Mouse (Mus musculus) CH12.LX (cell line): ENCODE data around the gene Plp2. TPM values are rescaled to one million over a fixed set of nuclear protein-coding genes. Genes with fewer than 3 reads are reported as not detected.

Experiments used
- DNase-seq: peaks from one replicate; pipeline ENCODE4 v3.0.0-alpha.2; 2013; ENCODE audit errors: extremely low read depth
- H3K27ac ChIP-seq: 2 replicates; pipeline ENCODE4 v1.5.1; 2012; ENCODE audit warnings: low read depth, mild to moderate bottlenecking, control low read depth, moderate library complexity; ENCODE audit not compliant: insufficient read depth
- H3K27me3 ChIP-seq: replicated peaks from 2 replicates; pipeline ENCODE3; 2012; ENCODE audit warnings: inconsistent platforms
- H3K36me3 ChIP-seq, 2 experiments: replicated peaks in 1 of 2; 2 replicates each; pipeline versions ENCODE3 to v1.6.1; 2012; ENCODE audit warnings: inconsistent platforms in 1 of 2, low read length in 1 of 2, mild to moderate bottlenecking in 1 of 2, mixed read lengths in 1 of 2, moderate library complexity in 1 of 2; ENCODE audit not compliant: control insufficient read depth in 1 of 2, insufficient read depth in 1 of 2
- H3K4me1 ChIP-seq, 2 experiments: 2 replicates each; pipeline ENCODE4 v1.6.1; 2012; ENCODE audit warnings: inconsistent platforms in 1 of 2, moderate library complexity in 1 of 2; ENCODE audit not compliant: insufficient read depth in 2 of 2, control insufficient read depth in 1 of 2
- H3K4me2 ChIP-seq: 2 replicates; pipeline ENCODE4 v1.6.1; 2012; ENCODE audit warnings: low read depth, mild to moderate bottlenecking, control low read depth; ENCODE audit not compliant: poor library complexity, insufficient read depth, severe bottlenecking
- H3K4me3 ChIP-seq, 3 experiments: fragments of 150-350 bp in 1 of 3; sonication (generic) in 1 of 3; replicated peaks in 1 of 3; 2 replicates each; pipeline versions ENCODE3 to v1.5.1; 2011 to 2012; ENCODE audit warnings: low read depth in 2 of 3, low read length in 2 of 3, mild to moderate bottlenecking in 2 of 3, moderate library complexity in 2 of 3, control low read depth in 1 of 3, improper control_type of control experiment in 1 of 3, inconsistent platforms in 1 of 3, mixed read lengths in 1 of 3; ENCODE audit not compliant: poor library complexity in 1 of 3
- H3K79me2 ChIP-seq: replicated peaks from 2 replicates; pipeline ENCODE4 v1.6.1; 2012; ENCODE audit warnings: mild to moderate bottlenecking, moderate library complexity; ENCODE audit not compliant: control insufficient read depth, poor library complexity, insufficient read depth, severe bottlenecking; ENCODE audit errors: extremely low read depth
- H3K9ac ChIP-seq: 2 replicates; pipeline ENCODE4 v1.6.1; 2012; ENCODE audit warnings: low read depth, mild to moderate bottlenecking, control low read depth, moderate library complexity; ENCODE audit not compliant: insufficient read depth
- H3K9me3 ChIP-seq: replicated peaks from 2 replicates; pipeline ENCODE3; 2012; ENCODE audit warnings: low read length, inconsistent platforms, mixed read lengths
- CHD2 ChIP-seq: IDR thresholded peaks from 2 replicates; pipeline ENCODE4 v1.6.1; 2011; ENCODE audit warnings: low read length, improper control_type of control experiment
- ELF1 ChIP-seq: IDR thresholded peaks from 2 replicates; pipeline ENCODE4 v1.6.1; 2014; ENCODE audit warnings: low read depth, mild to moderate bottlenecking, inconsistent platforms, low read length, improper control_type of control experiment
- EP300 ChIP-seq: IDR thresholded peaks from 2 replicates; pipeline ENCODE4 v1.6.1; 2011; ENCODE audit warnings: low read length, improper control_type of control experiment
- ETS1 ChIP-seq: conservative IDR thresholded peaks from 2 replicates; pipeline ENCODE4 v1.6.1; 2012; ENCODE audit warnings: low read depth, mild to moderate bottlenecking, inconsistent platforms, low read length, improper control_type of control experiment, moderate library complexity
- GABPA ChIP-seq: IDR thresholded peaks from 2 replicates; pipeline ENCODE4 v1.6.1; 2012; ENCODE audit warnings: low read depth, low read length, improper control_type of control experiment, inconsistent platforms; ENCODE audit not compliant: insufficient replicate concordance
- IRF4 ChIP-seq: IDR thresholded peaks from 2 replicates; pipeline ENCODE4 v1.6.1; 2014; ENCODE audit warnings: low read depth, mild to moderate bottlenecking, inconsistent platforms, low read length, improper control_type of control experiment
- JUND ChIP-seq: conservative IDR thresholded peaks from 2 replicates; pipeline ENCODE4 v1.6.1; 2011; ENCODE audit warnings: low read depth, low read length, improper control_type of control experiment
- KAT2A ChIP-seq: IDR thresholded peaks from 2 replicates; pipeline ENCODE4 v1.6.1; 2012; ENCODE audit warnings: low read length, improper control_type of control experiment, inconsistent platforms; ENCODE audit not compliant: insufficient replicate concordance
- MAFK ChIP-seq: IDR thresholded peaks from 2 replicates; pipeline ENCODE4 v1.6.1; 2011; ENCODE audit warnings: low read length, improper control_type of control experiment; ENCODE audit not compliant: insufficient replicate concordance
- MAX ChIP-seq: IDR thresholded peaks from 2 replicates; pipeline ENCODE4 v1.6.1; 2011; ENCODE audit warnings: low read length, improper control_type of control experiment
- MAZ ChIP-seq: IDR thresholded peaks from 2 replicates; pipeline ENCODE4 v1.6.1; 2012; ENCODE audit warnings: low read depth, mild to moderate bottlenecking, inconsistent platforms, low read length, improper control_type of control experiment, moderate library complexity
- MYC ChIP-seq: IDR thresholded peaks from 2 replicates; pipeline ENCODE4 v1.6.1; 2011; ENCODE audit warnings: low read depth, mild to moderate bottlenecking, improper control_type of control experiment, low read length
- NELFE ChIP-seq: IDR thresholded peaks from 2 replicates; pipeline ENCODE4 v1.6.1; 2011; ENCODE audit warnings: low read depth, low read length, improper control_type of control experiment
- NRF1 ChIP-seq: IDR thresholded peaks from 2 replicates; pipeline ENCODE4 v1.6.1; 2014; ENCODE audit warnings: low read depth, mild to moderate bottlenecking, inconsistent platforms, low read length, improper control_type of control experiment, moderate library complexity
- POLR2A ChIP-seq: IDR thresholded peaks from 2 replicates; pipeline ENCODE4 v1.6.1; 2011; ENCODE audit warnings: low read depth, mild to moderate bottlenecking, improper control_type of control experiment, low read length
- POLR2AphosphoS2 ChIP-seq: IDR thresholded peaks from 2 replicates; pipeline ENCODE4 v1.6.1; 2011; ENCODE audit warnings: low read depth, low read length, improper control_type of control experiment
- RAD21 ChIP-seq: IDR thresholded peaks from 2 replicates; pipeline ENCODE4 v1.6.1; 2011; ENCODE audit warnings: low read depth, mild to moderate bottlenecking, low read length, improper control_type of control experiment, moderate library complexity
- RCOR1 ChIP-seq: conservative IDR thresholded peaks from 2 replicates; pipeline ENCODE4 v1.6.1; 2012; ENCODE audit warnings: low read depth, mild to moderate bottlenecking, inconsistent platforms, low read length, improper control_type of control experiment
- SIN3A ChIP-seq: IDR thresholded peaks from 2 replicates; pipeline ENCODE4 v1.6.1; 2012; ENCODE audit warnings: low read length, improper control_type of control experiment, inconsistent platforms
- TBP ChIP-seq: conservative IDR thresholded peaks from 2 replicates; pipeline ENCODE4 v1.6.1; 2011; ENCODE audit warnings: low read depth, low read length, improper control_type of control experiment
- UBTF ChIP-seq: IDR thresholded peaks from 2 replicates; pipeline ENCODE4 v1.6.1; 2012; ENCODE audit warnings: low read depth, mild to moderate bottlenecking, inconsistent platforms, low read length, improper control_type of control experiment, moderate library complexity
- USF1 ChIP-seq: IDR thresholded peaks from 2 replicates; pipeline ENCODE4 v1.6.1; 2014; ENCODE audit warnings: low read depth, mild to moderate bottlenecking, inconsistent platforms, low read length, improper control_type of control experiment
- USF2 ChIP-seq: conservative IDR thresholded peaks from 2 replicates; pipeline ENCODE4 v1.6.1; 2011; ENCODE audit warnings: low read depth, low read length, improper control_type of control experiment
- ZC3H11A ChIP-seq: IDR thresholded peaks from 2 replicates; pipeline ENCODE4 v1.6.1; 2012; ENCODE audit warnings: low read depth, mild to moderate bottlenecking, inconsistent platforms, low read length, improper control_type of control experiment
- ZNF384 ChIP-seq: IDR thresholded peaks from 2 replicates; pipeline ENCODE4 v1.6.1; 2012; ENCODE audit warnings: low read depth, low read length, improper control_type of control experiment, inconsistent platforms
- dilution Hi-C: fragments of 300-500 bp; cut with MboI; formaldehyde crosslinking; loops from 2 replicates; pipeline ENCODE4 v1.14.3; 2020; ENCODE audit warnings: low sequenced_read_pairs; ENCODE audit not compliant: extremely low pct_unique_long_range_greater_than_20kb, extremely low pct_ligation_motif_present
- in situ Hi-C: fragments of 300-500 bp; cut with MboI; formaldehyde crosslinking; loops from 3 replicates; pipeline ENCODE4 v1.14.3; 2019; ENCODE audit warnings: low sequenced_read_pairs, low pct_ligation_motif_present, low pct_unique_long_range_greater_than_20kb, mixed read lengths
- polyA plus RNA-seq: library from polyadenylated mRNA; unstranded; fragments of >175 nt; gene quantifications from 2 replicates; pipeline ENCODE4 v1.2.1, GENCODE M21; 2012; ENCODE audit warnings: low read depth; ENCODE audit not compliant: insufficient read length
- total RNA-seq, 2 experiments: library from RNA; depleted of rRNA; stranded (reverse); fragments of 300-350 nt in 1 of 2; fragments of >200 nt in 1 of 2; gene quantifications; 2 replicates each; pipeline ENCODE4 v1.2.3; 2012 to 2014

Gene Plp2
- total and polyA plus RNA-seq, 3 experiments = 163 to 247 (median 173) TPM

GRCm38 (mm10) chrX:7640785-7641184 lies 30.4 kb downstream of the Plp2 start:
- no peak overlapping the region for H3K27ac ChIP-seq
- no peaks in the 10 kb centered on the region for H3K79me2 ChIP-seq
- H3K36me3 ChIP-seq = no peaks in the 10 kb centered on the region
- in situ Hi-C loops (no loop called here), dilution Hi-C loops (no loop called here)
- no peaks in the 10 kb centered on the region for H3K9me3 ChIP-seq
- no peak overlapping the region for H3K4me2 ChIP-seq
- no peak overlapping the region for H3K9ac ChIP-seq
- no peak overlapping the region for H3K4me3 ChIP-seq
- no peak for DNase-seq
- TF ChIP-seq USF1 (no peak), ZNF384 (no peak), TBP (no peak), ZC3H11A (no peak), GABPA (no peak), MAZ (no peak), RAD21 (no peak), POLR2A (no peak), CHD2 (no peak), USF2 (no peak), ETS1 (no peak), UBTF (no peak), ELF1 (no peak), KAT2A (no peak), MAX (no peak)
- TF ChIP-seq, all 38 proteins: peak for 0
- peaks cover 3 to 4% of the 10 kb centered on the region in 2 experiments; a peak in 2 of 4 replicates for H3K4me1 ChIP-seq
- peaks cover 13% of the 10 kb centered on the region for H3K27me3 ChIP-seq

GRCm38 (mm10) chrX:7639536-7640325 lies 31.5 kb downstream of the Plp2 start:
- in situ Hi-C loops = no loop called here
- H3K27me3 ChIP-seq = peaks cover 13% of the 10 kb centered on the region
- H3K4me1 ChIP-seq = peaks cover 0 to 4% of the 10 kb centered on the region in 2 experiments; a peak in 1 of 4 replicates
- no peak overlapping the region for H3K9ac ChIP-seq
- no peaks in the 10 kb centered on the region for H3K79me2 ChIP-seq
- no peak overlapping the region for H3K27ac ChIP-seq
- no peak for TF ChIP-seq MYC
- no peak for TF ChIP-seq RAD21
- no peak for TF ChIP-seq EP300
- no peak for TF ChIP-seq NELFE
- no peak for TF ChIP-seq NRF1
- no peak for TF ChIP-seq RCOR1
- TF ChIP-seq SIN3A = no peak
- no peak for TF ChIP-seq MAFK
- TF ChIP-seq POLR2AphosphoS2 = no peak
- TF ChIP-seq IRF4 = no peak
- TF ChIP-seq JUND = no peak
- no peak for TF ChIP-seq ELF1
- no peak for TF ChIP-seq KAT2A
- DNase-seq = no peak
- no peak overlapping the region for H3K4me2 ChIP-seq
- H3K4me3 ChIP-seq = no peak overlapping the region
- H3K36me3 ChIP-seq = no peaks in the 10 kb centered on the region
- no peaks in the 10 kb centered on the region for H3K9me3 ChIP-seq
- dilution Hi-C loops = no loop called here
